10 mouse cellular contexts compared by ENCODE assay signal in genomic region chr17:12781101-12781500, GRCm38 (mm10). TPM values are rescaled to one million over a fixed set of nuclear protein-coding genes. Genes with fewer than 3 reads are reported as not detected.
DNase-seq lines count a peak whose midpoint lies in the region; ATAC-seq and TF ChIP-seq lines count a peak whose summit lies in the region.
"Had no signal": no experiment of that assay in that cellular context is flagged by ENCODE, and none has a peak within 500 bp of the region (broad histone marks: within the 10 kb centered on the region; RNA-seq: fewer than 3 reads in every experiment).

No protein-coding gene starts in this region.

- 36% methylated on average over 5 of the region's 5 CpGs for WGBS in forebrain, embryonic 13.5 days
- 38% methylated on average over 5 of the region's 5 CpGs for WGBS in forebrain, postnatal 0 days
- 11% methylated on average over 5 of the region's 5 CpGs for WGBS in lung, embryonic 16.5 days
- WGBS in intestine, embryonic 14.5 days: 8% methylated on average over 5 of the region's 5 CpGs

- no peak overlapping the region for H3K27ac ChIP-seq in forebrain, embryonic 13.5 days
- no peak overlapping the region for H3K27ac ChIP-seq in forebrain, postnatal 0 days (ENCODE audit: low read depth, low read length)
- peak overlapping the region; percentile 95 for H3K27ac ChIP-seq in lung, embryonic 16.5 days (ENCODE audit: low read length)
- H3K27ac ChIP-seq in intestine, embryonic 14.5 days (ENCODE audit: low read depth): peak overlapping the region; percentile 90
- H3K27ac ChIP-seq: hindbrain, postnatal 0 days had no signal

- no peaks in the 10 kb centered on the region for H3K27me3 ChIP-seq in forebrain, embryonic 13.5 days
- H3K27me3 ChIP-seq in forebrain, postnatal 0 days (ENCODE audit: insufficient read depth, low read length): no peaks in the 10 kb centered on the region
- no peaks in the 10 kb centered on the region for H3K27me3 ChIP-seq in lung, embryonic 16.5 days (ENCODE audit: control insufficient read depth, insufficient read depth, low read depth, low read length)
- H3K27me3 ChIP-seq in intestine, embryonic 14.5 days (replicated peaks; ENCODE audit: control insufficient read depth, insufficient read depth, low read length): no peaks in the 10 kb centered on the region

- no peak for TF ChIP-seq CTCF in forebrain, postnatal 0 days (IDR thresholded peaks at IDR 0.05; ENCODE audit: low read depth)

- DNase-seq in forebrain, postnatal 0 days: no peak
- no peak for DNase-seq in lung, postnatal 14 days
- DNase-seq in intestine, embryonic 14.5 days (ENCODE audit: low spot score): peak; percentile 80
- DNase-seq in spleen, postnatal 36 days (ENCODE audit: low spot score in 2 of 2): no peak
- DNase-seq in right cerebral cortex, adult 2 months (ENCODE audit: low spot score in 2 of 2): no peak
- DNase-seq: cerebellum, adult 8-10 months had no signal

- H3K36me3 ChIP-seq in forebrain, embryonic 13.5 days (ENCODE audit: poor library complexity, severe bottlenecking): no peaks in the 10 kb centered on the region
- no peaks in the 10 kb centered on the region for H3K36me3 ChIP-seq in forebrain, postnatal 0 days (ENCODE audit: insufficient read depth)
- no peaks in the 10 kb centered on the region for H3K36me3 ChIP-seq in lung, embryonic 16.5 days (ENCODE audit: control insufficient read depth, insufficient read depth, low read length)
- H3K36me3 ChIP-seq in intestine, embryonic 14.5 days (ENCODE audit: control insufficient read depth, insufficient read depth, low read length): no peaks in the 10 kb centered on the region

- peaks cover 5% of the 10 kb centered on the region; the same call in 1 of the 2 replicates for H3K4me1 ChIP-seq in forebrain, embryonic 13.5 days
- no peaks in the 10 kb centered on the region for H3K4me1 ChIP-seq in forebrain, postnatal 0 days (ENCODE audit: insufficient read depth)
- peaks cover 50% of the 10 kb centered on the region for H3K4me1 ChIP-seq in lung, embryonic 16.5 days (replicated peaks; ENCODE audit: control insufficient read depth, insufficient read depth, low read length)
- peaks cover 54% of the 10 kb centered on the region for H3K4me1 ChIP-seq in intestine, embryonic 14.5 days (replicated peaks; ENCODE audit: control insufficient read depth, insufficient read depth, low read length)

- no peak for ATAC-seq in forebrain, embryonic 13.5 days
- ATAC-seq in forebrain, postnatal 0 days: no peak
- ATAC-seq in lung, embryonic 16.5 days (ENCODE audit: low read depth): peak; percentile 91
- ATAC-seq in intestine, embryonic 14.5 days (replicated peaks; ENCODE audit: low FRiP score, low TSS enrichment, low read depth): peak; percentile 83
- peak; percentile 26; the same call in 1 of the 2 replicates for ATAC-seq in megakaryocyte progenitor cell, adult 5-6 weeks (replicated peaks; ENCODE audit: poor library complexity)
- ATAC-seq: hindbrain, postnatal 0 days had no signal

- no peak overlapping the region for H3K4me2 ChIP-seq in forebrain, embryonic 13.5 days
- H3K4me2 ChIP-seq in forebrain, postnatal 0 days (ENCODE audit: low read depth): no peak overlapping the region
- peak overlapping the region; percentile 47 for H3K4me2 ChIP-seq in lung, embryonic 16.5 days (ENCODE audit: low read depth, low read length)
- H3K4me2 ChIP-seq in intestine, embryonic 14.5 days (ENCODE audit: low read length): peak overlapping the region; percentile 45

- H3K9me3 ChIP-seq in forebrain, embryonic 13.5 days (replicated peaks): no peaks in the 10 kb centered on the region
- no peaks in the 10 kb centered on the region for H3K9me3 ChIP-seq in forebrain, postnatal 0 days (ENCODE audit: low read length)
- no peaks in the 10 kb centered on the region for H3K9me3 ChIP-seq in lung, embryonic 16.5 days (ENCODE audit: control insufficient read depth, low read length)
- H3K9me3 ChIP-seq in intestine, embryonic 14.5 days (ENCODE audit: control insufficient read depth, low read length): no peaks in the 10 kb centered on the region

- no peak overlapping the region for H3K4me3 ChIP-seq in forebrain, embryonic 13.5 days
- no peak overlapping the region for H3K4me3 ChIP-seq in forebrain, postnatal 0 days (ENCODE audit: low read depth, low read length)
- peak overlapping the region; percentile 14 for H3K4me3 ChIP-seq in lung, embryonic 16.5 days (ENCODE audit: low read length)
- H3K4me3 ChIP-seq in intestine, embryonic 14.5 days (ENCODE audit: low read depth, low read length): no peak overlapping the region

- 0 out of 2 replicates have a peak overlapping the region, but pooled peaks have one; percentile 5 for H3K9ac ChIP-seq in forebrain, embryonic 13.5 days
- no peak overlapping the region for H3K9ac ChIP-seq in forebrain, postnatal 0 days
- peak overlapping the region; percentile 41 for H3K9ac ChIP-seq in lung, embryonic 16.5 days (ENCODE audit: low read length)
- H3K9ac ChIP-seq in intestine, embryonic 14.5 days (ENCODE audit: low read length): peak overlapping the region; percentile 11; the same call in 1 of the 2 replicates

RNA-seq across cellular contexts. Expression of gene Igf2r, which starts 11.6 kb away (rescaled TPM):
- polyA plus RNA-seq in forebrain, embryonic 13.5 days (2015; fragmentation: Nextera tagmentation; extraction: Ambion mirVana): 10.5 and 11.7 TPM in 2 replicates
- 27.2 and 36.0 TPM in 2 replicates for total RNA-seq in forebrain, postnatal 0 days (2014; rRNA removed)
- polyA plus RNA-seq in forebrain, postnatal 0 days (2015; fragmentation: Nextera tagmentation; extraction: Ambion mirVana): 3.0 and 4.6 TPM in 2 replicates
- polyA plus RNA-seq in lung, embryonic 16.5 days (2015; fragmentation: Nextera tagmentation; extraction: Ambion mirVana): 59.0 and 64.4 TPM in 2 replicates
- polyA plus RNA-seq in intestine, embryonic 14.5 days (2014; fragmentation: Nextera tagmentation; extraction: Ambion mirVana): 52.3 and 52.8 TPM in 2 replicates
- total RNA-seq in megakaryocyte progenitor cell, adult 5-6 weeks (2015): 1.2 and 2.6 TPM in 2 replicates
- 3.0 and 4.1 TPM in 2 replicates for total RNA-seq in megakaryocyte progenitor cell, adult 5-6 weeks (2017)

Comparison
In these comparisons a context has a peak if more than half of its experiments do, and no peak if none do; other contexts are left out.
1. ATAC-seq: peak in lung, embryonic 16.5 days (single experiment), intestine, embryonic 14.5 days (single experiment) and megakaryocyte progenitor cell, adult 5-6 weeks (single experiment); none in forebrain, embryonic 13.5 days (single experiment) and forebrain, postnatal 0 days (single experiment).
2. H3K27ac ChIP-seq: peak in lung, embryonic 16.5 days (single experiment) and intestine, embryonic 14.5 days (single experiment); none in forebrain, embryonic 13.5 days (single experiment) and forebrain, postnatal 0 days (single experiment).
3. H3K4me2 ChIP-seq: peak in lung, embryonic 16.5 days (single experiment) and intestine, embryonic 14.5 days (single experiment); none in forebrain, embryonic 13.5 days (single experiment) and forebrain, postnatal 0 days (single experiment).